ENCODE assay signal across 8 mouse cellular contexts in genomic region chr11:117408442-117409031, GRCm38 (mm10).
DNase-seq lines count a peak whose midpoint lies in the region; ATAC-seq lines count a peak whose summit lies in the region.

No protein-coding gene starts in this region.

- no peak overlapping the region for H3K9ac ChIP-seq in heart, embryonic 14.5 days (ENCODE audit: low read length)
- H3K9ac ChIP-seq in embryonic facial prominence, embryonic 11.5 days (replicated peaks; ENCODE audit: low read length), result no peak overlapping the region
- peak overlapping the region; percentile 62 for H3K9ac ChIP-seq in hindbrain, embryonic 16.5 days (ENCODE audit: low read depth, low read length)
- H3K9ac ChIP-seq in midbrain, embryonic 11.5 days (ENCODE audit: low read length), result peak overlapping the region; percentile 71

- intact Hi-C loops in heart, postnatal 14 days (cut with DNase I), result no loop called here

- no peaks in the 10 kb centered on the region for H3K9me3 ChIP-seq in heart, embryonic 14.5 days (ENCODE audit: control insufficient read depth, low read length)
- no peaks in the 10 kb centered on the region for H3K9me3 ChIP-seq in embryonic facial prominence, embryonic 11.5 days (replicated peaks; ENCODE audit: control insufficient read depth, low read length)
- H3K9me3 ChIP-seq in hindbrain, embryonic 16.5 days (ENCODE audit: control insufficient read depth, low read length), result no peaks in the 10 kb centered on the region
- H3K9me3 ChIP-seq in midbrain, embryonic 11.5 days (ENCODE audit: control insufficient read depth, low read length), result no peaks in the 10 kb centered on the region

- H3K27me3 ChIP-seq in heart, embryonic 14.5 days (ENCODE audit: control insufficient read depth, insufficient read depth, low read length), result peaks cover 58% of the 10 kb centered on the region
- H3K27me3 ChIP-seq in embryonic facial prominence, embryonic 11.5 days (ENCODE audit: control insufficient read depth, insufficient read depth, low read length), result peaks cover under 1% of the 10 kb centered on the region; the same call in 1 of the 2 replicates
- H3K27me3 ChIP-seq in hindbrain, embryonic 16.5 days (replicated peaks; ENCODE audit: control insufficient read depth, insufficient read depth, low read length), result peaks cover 3% of the 10 kb centered on the region; the same call in 1 of the 2 replicates
- H3K27me3 ChIP-seq in midbrain, embryonic 11.5 days (ENCODE audit: control insufficient read depth, insufficient read depth, low read length), result peaks cover 8% of the 10 kb centered on the region

- no peak overlapping the region; a peak in 1 of 4 replicates for H3K27ac ChIP-seq in heart, embryonic 14.5 days (replicated peaks in 1 of 2; ENCODE audit: control insufficient read depth in 1 of 2, insufficient read depth in 1 of 2, low read depth in 2 of 2, low read length in 2 of 2)
- H3K27ac ChIP-seq in embryonic facial prominence, embryonic 11.5 days (replicated peaks; ENCODE audit: low read depth, low read length), result no peak overlapping the region
- peak overlapping the region; percentile 87 for H3K27ac ChIP-seq in hindbrain, embryonic 16.5 days (ENCODE audit: low read depth, low read length)
- H3K27ac ChIP-seq in midbrain, embryonic 11.5 days (ENCODE audit: low read depth, low read length), result peak overlapping the region; percentile 98

- no peak for DNase-seq in heart, postnatal 14 days
- no peak for DNase-seq in embryonic facial prominence, embryonic 11.5 days (ENCODE audit: low spot score)
- no peak for DNase-seq in midbrain, embryonic 11.5 days (ENCODE audit: low spot score, missing footprints)
- no peak for DNase-seq in adrenal gland, postnatal 25 days
- no peak for DNase-seq in lung, postnatal 10 days

- H3K4me3 ChIP-seq in heart, embryonic 14.5 days (ENCODE audit: control insufficient read depth in 1 of 2, insufficient read depth in 1 of 2, low read depth in 1 of 2, low read length in 2 of 2), result peak overlapping the region in 1 of 2 experiments; percentile 34; a peak in 1 of 4 replicates
- peak overlapping the region; percentile 26 for H3K4me3 ChIP-seq in embryonic facial prominence, embryonic 11.5 days (ENCODE audit: low read depth, low read length)
- H3K4me3 ChIP-seq in hindbrain, embryonic 16.5 days (ENCODE audit: low read length), result peak overlapping the region; percentile 25
- H3K4me3 ChIP-seq in midbrain, embryonic 11.5 days (ENCODE audit: low read depth, low read length), result peak overlapping the region; percentile 28

- ATAC-seq in heart, embryonic 14.5 days (ENCODE audit: insufficient number of reproducible peaks, insufficient read depth, low FRiP score, low read depth), result no peak
- ATAC-seq in embryonic facial prominence, embryonic 11.5 days (replicated peaks; ENCODE audit: insufficient number of reproducible peaks, low FRiP score, low TSS enrichment, low read depth), result no peak; the same call in 1 of the 2 replicates
- peak; percentile 10; the same call in 1 of the 2 replicates for ATAC-seq in hindbrain, embryonic 16.5 days
- ATAC-seq in midbrain, embryonic 11.5 days (ENCODE audit: low FRiP score), result 0 out of 2 replicates have a peak, but pooled peaks have one; percentile 8
- ATAC-seq in activated CD4-positive, CD25-positive, alpha-beta regulatory T cell, adult 4 months, result no peak

- H3K4me1 ChIP-seq in heart, embryonic 14.5 days (ENCODE audit: control insufficient read depth in 2 of 2, insufficient read depth in 2 of 2, low read length in 2 of 2), result peaks cover 8 to 21% of the 10 kb centered on the region in 2 experiments; a peak in 3 of 4 replicates
- H3K4me1 ChIP-seq in embryonic facial prominence, embryonic 11.5 days (ENCODE audit: control insufficient read depth, insufficient read depth, low read length), result peaks cover 13% of the 10 kb centered on the region
- peaks cover 44% of the 10 kb centered on the region for H3K4me1 ChIP-seq in hindbrain, embryonic 16.5 days (ENCODE audit: control insufficient read depth, insufficient read depth, low read depth, low read length)
- peaks cover 58% of the 10 kb centered on the region for H3K4me1 ChIP-seq in midbrain, embryonic 11.5 days (ENCODE audit: control insufficient read depth, insufficient read depth, low read length)

- peak overlapping the region; percentile 73 for H3K4me2 ChIP-seq in heart, embryonic 14.5 days (ENCODE audit: low read length)
- peak overlapping the region; percentile 70 for H3K4me2 ChIP-seq in embryonic facial prominence, embryonic 11.5 days (ENCODE audit: low read depth, low read length)
- H3K4me2 ChIP-seq in hindbrain, embryonic 16.5 days (ENCODE audit: low read length), result peak overlapping the region; percentile 54
- peak overlapping the region; percentile 65 for H3K4me2 ChIP-seq in midbrain, embryonic 11.5 days

- 1% methylated on average over 16 of the region's 16 CpGs for WGBS in heart, embryonic 14.5 days
- WGBS in embryonic facial prominence, embryonic 11.5 days, result 6% methylated on average over 16 of the region's 16 CpGs
- 4% methylated on average over 16 of the region's 16 CpGs for WGBS in hindbrain, embryonic 16.5 days
- whole genome bisulfite sequencing in midbrain, embryonic 11.5 days, result 4% methylated on average over 16 of the region's 16 CpGs

- no peaks in the 10 kb centered on the region for H3K36me3 ChIP-seq in heart, embryonic 14.5 days (ENCODE audit: control insufficient read depth, insufficient read depth, low read length)
- H3K36me3 ChIP-seq in embryonic facial prominence, embryonic 11.5 days (replicated peaks; ENCODE audit: control insufficient read depth, insufficient read depth, low read depth, low read length), result no peaks in the 10 kb centered on the region
- no peaks in the 10 kb centered on the region for H3K36me3 ChIP-seq in hindbrain, embryonic 16.5 days (ENCODE audit: control insufficient read depth, insufficient read depth, low read length)
- H3K36me3 ChIP-seq in midbrain, embryonic 11.5 days (ENCODE audit: control insufficient read depth, insufficient read depth, low read length), result no peaks in the 10 kb centered on the region

Comparison
In these comparisons a context has a peak if more than half of its experiments do, and no peak if none do; other contexts are left out.
1. ATAC-seq: peak in hindbrain, embryonic 16.5 days (single experiment) and midbrain, embryonic 11.5 days (single experiment); none in heart, embryonic 14.5 days (single experiment), embryonic facial prominence, embryonic 11.5 days (single experiment) and activated CD4-positive, CD25-positive, alpha-beta regulatory T cell, adult 4 months (single experiment).
2. H3K27ac ChIP-seq: peak in hindbrain, embryonic 16.5 days (single experiment) and midbrain, embryonic 11.5 days (single experiment); none in heart, embryonic 14.5 days (0 of 2) and embryonic facial prominence, embryonic 11.5 days (single experiment).
3. H3K9ac ChIP-seq: peak in hindbrain, embryonic 16.5 days (single experiment) and midbrain, embryonic 11.5 days (single experiment); none in heart, embryonic 14.5 days (single experiment) and embryonic facial prominence, embryonic 11.5 days (single experiment).
4. Peak in every context shown above with its lines, with median percentiles within 50 percentile points of each other: H3K4me2 ChIP-seq.